Mouse (Mus musculus): Measurements from ENCODE around the gene Prima1.

DNA sequence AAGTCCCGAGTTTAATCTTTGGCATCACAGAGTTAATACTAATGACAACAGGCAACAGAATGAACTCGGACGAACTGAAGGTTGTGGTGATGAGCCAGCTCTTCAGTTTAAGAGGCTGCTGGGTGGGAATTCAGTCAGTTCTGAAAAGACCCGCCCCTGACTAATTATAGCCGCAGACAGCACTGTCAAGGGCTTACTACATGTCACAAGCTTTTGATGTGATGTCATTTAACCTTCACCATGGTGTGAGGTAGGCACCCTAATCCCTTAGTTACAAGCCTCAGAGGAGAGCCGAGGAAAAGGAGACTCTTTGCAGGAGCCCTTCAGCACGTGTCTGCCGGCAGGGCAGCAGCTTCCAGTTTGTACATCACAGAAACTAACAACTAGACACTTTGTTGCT lies 53.7 kb downstream of the Prima1 start:
- no peak for TF ChIP-seq CTCF (IDR thresholded peaks at IDR 0.05 in 2 of 3, conservative IDR thresholded peaks at IDR 0.05 in 1 of 3; ENCODE audit: control insufficient read depth in 1 of 3, insufficient read depth in 1 of 3, low read depth in 2 of 3, low read length in 3 of 3, poor library complexity in 1 of 3, severe bottlenecking in 1 of 3)
- no peak for TF ChIP-seq MAFK (IDR thresholded peaks at IDR 0.05; ENCODE audit: borderline replicate concordance, low read depth, low read length)
- TF ChIP-seq BHLHE40 (IDR thresholded peaks at IDR 0.05; ENCODE audit: borderline replicate concordance, low read depth, low read length): no peak
- TF ChIP-seq USF1 (IDR thresholded peaks at IDR 0.05; ENCODE audit: low read depth, low read length): no peak
- no peak for TF ChIP-seq GATA1 (IDR thresholded peaks at IDR 0.05; ENCODE audit: low read depth, low read length)
